Mouse (Mus musculus): ENCODE measurements at regions not wholly inside any gene's neighbourhood (a gene's known extent, or its start where the extent isn't known, plus 50 kb on each side); places are given as distances from the start of the nearest gene placed in this dataset.
A peak's percentile ranks its signal among the peaks of the same experiment; 100 is the strongest.

DNA sequence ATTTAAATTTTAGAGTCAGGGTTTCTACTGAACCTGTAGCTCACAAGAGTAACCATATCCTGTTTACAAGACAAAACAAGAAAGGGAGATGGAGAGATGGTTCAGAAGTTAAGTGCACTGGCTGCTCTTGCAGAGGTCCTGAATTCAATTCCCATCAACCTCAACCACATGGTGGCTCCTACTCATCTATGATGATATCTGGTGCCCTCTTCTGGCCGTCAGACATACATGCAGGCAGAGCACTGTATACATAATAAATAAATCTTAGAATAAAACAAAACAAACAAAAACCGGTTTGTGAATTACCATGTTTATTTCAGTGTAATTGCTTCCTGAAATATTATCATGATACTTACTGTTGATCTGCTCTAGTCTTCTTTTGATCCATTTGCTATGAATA lies 845.4 kb downstream of the Pcdh18 start:
- DNase-seq, result no peak

DNA sequence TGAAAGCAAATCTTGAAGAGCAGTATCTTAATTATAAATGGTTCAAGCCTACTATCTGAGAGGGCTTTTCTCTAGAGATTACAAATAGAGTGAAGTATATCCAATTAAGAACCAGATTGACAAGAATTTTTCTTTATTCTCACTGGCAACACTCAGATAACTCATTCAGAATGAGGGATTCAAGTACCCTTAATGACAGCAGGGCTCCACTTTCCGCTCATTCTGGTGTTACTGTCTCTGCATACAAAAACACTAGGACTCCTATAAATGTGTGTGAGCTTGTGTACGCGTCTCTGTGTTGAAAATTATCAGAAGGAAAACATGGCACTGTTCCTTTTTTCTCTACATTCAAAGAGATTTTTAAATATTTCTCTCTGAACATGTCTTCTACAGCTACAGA lies 866.7 kb downstream of the Pcdh18 start:
- no peak for DNase-seq

DNA sequence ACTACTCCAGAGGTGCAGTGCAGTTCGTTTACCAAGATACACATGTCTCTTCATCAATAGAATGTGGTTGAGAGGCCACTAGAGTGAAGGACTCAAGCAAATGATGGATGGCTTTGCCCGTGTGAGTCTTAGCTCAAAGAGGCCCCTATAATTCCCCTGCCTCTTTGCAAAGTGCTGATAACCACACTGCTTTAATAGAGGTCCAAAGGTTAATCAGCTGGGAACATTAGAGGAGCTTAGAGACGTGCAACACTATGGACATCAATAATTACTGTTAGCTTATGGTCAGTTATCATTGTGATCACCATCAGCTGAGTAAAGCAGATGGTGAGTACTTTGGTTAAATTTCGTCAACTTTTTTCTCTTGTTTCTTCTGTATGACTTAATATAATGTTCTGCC lies 869.2 kb downstream of the Pcdh18 start:
- DNase-seq, result no peak

DNA sequence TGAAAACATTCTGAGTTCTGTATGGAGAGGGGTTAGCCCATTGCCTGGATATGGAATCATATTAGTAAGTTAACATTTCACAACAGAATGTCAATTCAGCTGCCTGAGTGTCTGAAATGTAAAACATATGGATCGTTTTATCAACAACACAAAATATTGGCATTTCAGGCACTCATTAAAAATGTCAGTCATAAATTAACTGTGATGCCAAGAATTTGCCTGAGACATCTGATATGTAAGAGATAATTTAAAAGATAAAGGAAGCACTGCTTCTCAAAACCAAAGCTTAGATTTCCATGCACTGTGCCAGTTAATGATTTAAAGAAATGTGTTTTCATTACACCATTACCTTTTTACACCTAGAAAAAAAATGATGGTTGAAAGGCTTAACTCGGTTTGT lies 887.6 kb downstream of the Pcdh18 start:
- DNase-seq, result no peak

- DNase-seq, result peak; percentile 2
Measured at GRCm38 (mm10) chr3:48846049-48846653, 911.0 kb downstream of the Pcdh18 start.

- no peak for DNase-seq
Measured at GRCm38 (mm10) chr3:48840692-48841091, 916.4 kb downstream of the Pcdh18 start.

DNA sequence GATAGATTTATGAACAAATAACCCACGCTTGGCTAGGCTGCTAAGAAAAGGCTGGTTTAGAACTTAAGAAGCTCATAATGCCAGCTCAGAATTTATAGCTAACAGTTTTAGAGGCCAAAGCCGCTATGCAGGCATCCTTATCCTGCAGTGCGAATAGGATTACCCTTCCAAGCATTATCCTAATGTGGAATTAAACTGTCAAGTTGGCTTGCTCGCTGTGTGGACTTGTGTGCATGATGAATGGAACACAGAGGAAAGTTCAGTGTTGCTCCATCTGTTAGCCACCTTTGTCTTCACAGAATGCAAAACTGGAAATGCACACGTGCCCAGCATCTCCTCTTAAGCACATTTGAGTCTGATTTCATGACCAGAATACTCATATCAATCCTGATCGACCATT lies 933.8 kb downstream of the Pcdh18 start:
- DNase-seq, result no peak

- DNase-seq, result no peak
Measured at GRCm38 (mm10) chr3:48804398-48804797, 952.7 kb downstream of the Pcdh18 start.

DNA sequence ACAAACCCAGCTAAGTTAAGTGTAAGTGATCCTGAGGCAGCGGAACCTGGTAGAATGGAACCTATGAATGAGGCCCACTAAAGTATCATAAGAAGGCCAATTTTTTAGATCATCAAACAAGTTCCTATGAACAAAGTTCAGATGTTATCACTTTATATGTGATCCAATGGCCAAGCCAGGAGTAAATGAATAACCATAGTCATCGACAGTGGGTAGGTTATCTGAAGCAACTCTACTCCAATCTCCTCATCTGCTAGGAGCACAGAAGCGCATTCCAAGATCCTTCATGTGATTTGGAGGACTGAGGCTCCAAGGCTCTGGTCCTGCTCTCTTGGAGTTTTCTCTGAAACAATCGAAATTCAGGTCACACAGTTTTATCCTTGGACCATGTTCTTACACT lies 985.4 kb downstream of the Pcdh18 start:
- DNase-seq, result no peak

Data from adrenal gland, adult 2 months (tissue).